ENCODE assay signal across 22 mouse cellular contexts in genomic region chr10:20659268-20659667, GRCm38 (mm10).
DNase-seq lines count a peak whose midpoint lies in the region; ATAC-seq and TF ChIP-seq lines count a peak whose summit lies in the region.
"Had no signal": no experiment of that assay in that cellular context is flagged by ENCODE, and none has a peak within 500 bp of the region (broad histone marks: within the 10 kb centered on the region; RNA-seq: fewer than 3 reads in every experiment).

No protein-coding gene starts in this region.

- H3K9me3 ChIP-seq in intestine, postnatal 0 days (ENCODE audit: control insufficient read depth), result no peaks in the 10 kb centered on the region
- H3K9me3 ChIP-seq: heart, embryonic 13.5 days; hindbrain, embryonic 15.5 days; limb, embryonic 10.5 days; liver, embryonic 15.5 days; lung, embryonic 15.5 days had no signal

- H3K27ac ChIP-seq in left cerebral cortex, adult 2 months, result peak overlapping the region; percentile 82
- no peak overlapping the region for H3K27ac ChIP-seq in intestine, postnatal 0 days (ENCODE audit: low read depth, low read length)
- H3K27ac ChIP-seq: heart, embryonic 13.5 days; hindbrain, embryonic 15.5 days; limb, embryonic 10.5 days; liver, embryonic 15.5 days; lung, embryonic 15.5 days; macrophage had no signal

- no peak overlapping the region for H3K9ac ChIP-seq in intestine, postnatal 0 days (ENCODE audit: low read depth, low read length)
- H3K9ac ChIP-seq: heart, embryonic 13.5 days; hindbrain, embryonic 15.5 days; liver, embryonic 15.5 days; lung, embryonic 15.5 days had no signal

- TF ChIP-seq CTCF in left cerebral cortex, adult 2 months (IDR thresholded peaks at IDR 0.05), result no peak
- TF ChIP-seq CTCF in intestine, postnatal 0 days (IDR thresholded peaks at IDR 0.05; ENCODE audit: low read depth), result no peak

- no peaks in the 10 kb centered on the region for H3K27me3 ChIP-seq in intestine, postnatal 0 days (replicated peaks; ENCODE audit: control insufficient read depth, insufficient read depth, low read length)
- H3K27me3 ChIP-seq: heart, embryonic 13.5 days; hindbrain, embryonic 15.5 days; liver, embryonic 15.5 days; lung, embryonic 15.5 days had no signal

- DNase-seq in gastrocnemius, adult 8-10 months (ENCODE audit: low spot score in 2 of 2), result peak; percentile 15 to 33
- no peak for DNase-seq in gastrocnemius, postnatal 14 days
- DNase-seq in left cerebral cortex, adult 2 months (ENCODE audit: extremely low spot score in 1 of 2, low spot score in 2 of 2), result no peak
- DNase-seq in left cerebral cortex, postnatal 10 days (ENCODE audit: extremely low spot score in 1 of 2, low spot score in 2 of 2), result no peak
- peak; percentile 38 for DNase-seq in brain, adult 2 months (ENCODE audit: low read depth, low spot score)
- peak; percentile 54 for DNase-seq in gastrocnemius, postnatal 25 days
- no peak for DNase-seq in adrenal gland, postnatal 14 days
- DNase-seq: adrenal gland, adult 2 months; cerebellum, adult 18-20 months; cerebellum, postnatal 25 days; kidney, adult 8-10 months; kidney, postnatal 14 days; liver; thymus, postnatal 25 days had no signal

- WGBS in intestine, postnatal 0 days, result 74% methylated on average over 7 of the region's 7 CpGs

- no peaks in the 10 kb centered on the region for H3K36me3 ChIP-seq in intestine, postnatal 0 days (ENCODE audit: control insufficient read depth, insufficient read depth)
- H3K36me3 ChIP-seq: heart, embryonic 13.5 days; hindbrain, embryonic 15.5 days; limb, embryonic 10.5 days; liver, embryonic 15.5 days; lung, embryonic 15.5 days had no signal

- H3K4me2 ChIP-seq in intestine, postnatal 0 days (replicated peaks; ENCODE audit: low read depth), result no peak overlapping the region
- H3K4me2 ChIP-seq: heart, embryonic 13.5 days; hindbrain, embryonic 15.5 days; liver, embryonic 15.5 days; lung, embryonic 15.5 days had no signal

- H3K4me1 ChIP-seq in intestine, postnatal 0 days (replicated peaks; ENCODE audit: control insufficient read depth, insufficient read depth, low read length), result no peaks in the 10 kb centered on the region
- H3K4me1 ChIP-seq: liver, embryonic 15.5 days had no signal

- H3K4me3 ChIP-seq in left cerebral cortex, adult 2 months, result peak overlapping the region; percentile 27
- no peak overlapping the region for H3K4me3 ChIP-seq in intestine, postnatal 0 days (ENCODE audit: low read depth, low read length)
- H3K4me3 ChIP-seq: heart, embryonic 13.5 days; hindbrain, embryonic 15.5 days; limb, embryonic 10.5 days; liver, embryonic 15.5 days; lung, embryonic 15.5 days had no signal

- intact Hi-C loops in gastrocnemius, postnatal 14 days (cut with DNase I; ENCODE audit: low total_unique reads), result no loop called here
- intact Hi-C loops in left cerebral cortex, adult 2 months (cut with DNase I), result no loop called here
- intact Hi-C loops in left cerebral cortex, postnatal 10 days (cut with DNase I), result no loop called here

- ATAC-seq in intestine, postnatal 0 days, result no peak
- ATAC-seq: forebrain, embryonic 14.5 days had no signal

Comparison
In these comparisons a context has a peak if more than half of its experiments do, and no peak if none do; other contexts are left out.
1. DNase-seq: peak in gastrocnemius, adult 8-10 months (2 of 2), brain, adult 2 months (single experiment) and gastrocnemius, postnatal 25 days (single experiment); none in gastrocnemius, postnatal 14 days (single experiment), left cerebral cortex, adult 2 months (0 of 2), left cerebral cortex, postnatal 10 days (0 of 2) and adrenal gland, postnatal 14 days (single experiment).